Mouse (Mus musculus): ENCODE measurements around the gene Tmeff2.

DNA sequence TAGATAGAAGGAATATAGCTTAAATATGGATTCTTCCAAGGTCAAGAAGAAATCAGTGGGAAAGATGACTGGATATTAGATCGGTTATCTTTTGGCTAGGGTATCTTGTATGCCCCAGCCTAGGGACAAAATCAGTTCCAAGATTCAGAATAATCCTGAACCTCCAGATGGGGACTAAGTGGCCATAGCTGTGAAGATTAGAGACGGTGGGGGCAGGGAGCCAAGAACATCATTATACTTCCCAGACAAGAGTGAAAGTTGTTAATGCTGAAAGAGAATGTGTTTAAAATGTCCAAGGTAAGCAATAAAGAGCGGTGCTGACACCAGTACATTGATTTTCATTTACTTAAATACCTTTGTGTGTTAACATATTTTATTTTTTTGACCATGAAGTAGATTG lies 173.6 kb downstream of the Tmeff2 start:
- TF ChIP-seq CTCF (IDR thresholded peaks at IDR 0.05) (no peak), EP300 (IDR thresholded peaks at IDR 0.05; ENCODE audit: insufficient read depth, low read depth, low read length) (no peak), POLR2A (IDR thresholded peaks at IDR 0.05; ENCODE audit: insufficient read depth, low read depth, low read length) (no peak)

Data from heart, adult 2 months (tissue).